Mouse (Mus musculus) lung, embryonic 16.5 days (tissue): ENCODE measurements around the gene Rell1. TPM values are rescaled to one million over a fixed set of nuclear protein-coding genes. Genes with fewer than 3 reads are reported as not detected.
A peak's percentile ranks its signal among the peaks of the same experiment; 100 is the strongest.

ENCODE experiments used
- ATAC-seq: fragments of 200-750 bp; cut with Nextera tagmentation; 2 replicates; pipeline ENCODE4 v1.8.0; 2017; ENCODE audit warnings: low read depth, mild to moderate bottlenecking, moderate library complexity
- H3K27ac ChIP-seq: fragments of 300-500 bp; sonication (generic); 2 replicates; pipeline ENCODE4 v1.5.1; 2014; ENCODE audit warnings: mild to moderate bottlenecking, control low read depth, low read length
- H3K27me3 ChIP-seq: fragments of 300-500 bp; sonication (generic); 2 replicates; pipeline ENCODE4 v1.6.1; 2014; ENCODE audit warnings: low read depth, low read length, mixed read lengths; ENCODE audit not compliant: control insufficient read depth, insufficient read depth
- H3K36me3 ChIP-seq: fragments of 300-500 bp; sonication (generic); 2 replicates; pipeline ENCODE4 v1.6.1; 2014; ENCODE audit warnings: low read length; ENCODE audit not compliant: control insufficient read depth, insufficient read depth
- H3K4me1 ChIP-seq: fragments of 300-500 bp; sonication (generic); replicated peaks from 2 replicates; pipeline ENCODE4 v1.6.1; 2014; ENCODE audit warnings: low read length, mixed read lengths; ENCODE audit not compliant: control insufficient read depth, insufficient read depth
- H3K4me2 ChIP-seq: fragments of 300-500 bp; sonication (generic); 2 replicates; pipeline ENCODE4 v1.6.1; 2014; ENCODE audit warnings: low read depth, low read length, control low read depth
- H3K4me3 ChIP-seq: fragments of 300-500 bp; sonication (generic); 2 replicates; pipeline ENCODE4 v1.5.1; 2014; ENCODE audit warnings: mild to moderate bottlenecking, low read length, control low read depth
- H3K9ac ChIP-seq: fragments of 300-500 bp; sonication (generic); 2 replicates; pipeline ENCODE4 v1.6.1; 2014; ENCODE audit warnings: low read length, control low read depth
- H3K9me3 ChIP-seq: fragments of 300-500 bp; sonication (generic); 2 replicates; pipeline ENCODE4 v1.6.1; 2016; ENCODE audit warnings: low read length; ENCODE audit not compliant: control insufficient read depth
- WGBS: fragments of 180-500 bp; shearing (Covaris S2); extraction: QIAGEN DNeasy Blood & Tissue Kit; methylation state at CpG from one replicate; pipeline ENCODE4 v1.1.7; 2014; 5-methylcytosine and 5-hydroxymethylcytosine counted together
- polyA plus RNA-seq: library from polyadenylated mRNA; unstranded; fragments of >200 nt; fragmentation: Nextera tagmentation; extraction: Ambion mirVana; gene quantifications from 2 replicates; pipeline ENCODE4 v1.2.1, GENCODE M21; 2015

Rell1 gene
- polyA plus RNA-seq, 1 experiment from 2014 or later, result 27.4 TPM

GRCm38 (mm10) chr5:63891241-63891640, 77.5 kb downstream of the Rell1 start:
- H3K4me3 ChIP-seq, result no peak overlapping the region
- peak overlapping the region; percentile 69; the same call in 1 of the 2 replicates for H3K27ac ChIP-seq
- no peaks in the 10 kb centered on the region; the same call in 1 of the 2 replicates for H3K9me3 ChIP-seq
- no peak overlapping the region for H3K4me2 ChIP-seq
- H3K27me3 ChIP-seq, result no peaks in the 10 kb centered on the region
- peak; percentile 62 for ATAC-seq
- WGBS, result 51% methylated on average over 4 of the region's 4 CpGs
- no peak overlapping the region for H3K9ac ChIP-seq
- H3K36me3 ChIP-seq, result 0 out of 2 replicates have a peak, but pooled peaks cover 3% of the 10 kb centered on the region
- peaks cover 15% of the 10 kb centered on the region; the same call in 1 of the 2 replicates for H3K4me1 ChIP-seq

GRCm38 (mm10) chr5:63887111-63887510, 81.6 kb downstream of the Rell1 start:
- Histone ChIP-seq H3K4me2 (no peak overlapping the region), H3K9ac (no peak overlapping the region), H3K36me3 (0 out of 2 replicates have a peak, but pooled peaks cover 3% of the 10 kb centered on the region), H3K27me3 (no peaks in the 10 kb centered on the region), H3K4me1 (peaks cover 7% of the 10 kb centered on the region; the same call in 1 of the 2 replicates), H3K27ac (no peak overlapping the region), H3K4me3 (no peak overlapping the region), H3K9me3 (no peaks in the 10 kb centered on the region)
- 96% methylated on average over 4 of the region's 4 CpGs for WGBS
- ATAC-seq, result no peak

DNA sequence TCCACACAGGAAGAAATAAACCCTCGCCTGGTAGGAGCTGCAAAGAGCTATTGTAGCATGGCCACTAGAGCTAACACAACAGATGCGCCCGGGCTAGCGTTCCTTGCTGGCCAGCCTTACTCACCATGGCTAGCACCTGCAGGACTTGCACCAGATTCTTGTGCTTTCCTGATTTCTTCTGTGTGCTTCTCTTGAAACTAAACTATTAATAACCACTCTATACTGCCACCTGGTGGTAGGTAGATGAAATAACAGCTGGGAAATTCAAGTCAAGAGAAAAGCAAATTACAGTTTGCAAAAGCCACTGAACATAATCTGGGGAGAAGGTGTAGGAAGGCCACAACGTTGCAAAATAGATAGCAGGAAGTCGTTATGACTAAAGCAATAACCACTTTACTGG, 82.0 kb downstream of the Rell1 start:
- 0 out of 2 replicates have a peak, but pooled peaks have one; percentile 47 for ATAC-seq
- no peak overlapping the region for H3K4me3 ChIP-seq
- 25% methylated on average over 6 of the region's 6 CpGs for WGBS
- H3K4me2 ChIP-seq, result no peak overlapping the region
- no peaks in the 10 kb centered on the region for H3K27me3 ChIP-seq
- no peaks in the 10 kb centered on the region for H3K9me3 ChIP-seq
- H3K9ac ChIP-seq, result no peak overlapping the region
- no peak overlapping the region for H3K27ac ChIP-seq
- peaks cover 5% of the 10 kb centered on the region; the same call in 1 of the 2 replicates for H3K4me1 ChIP-seq
- 0 out of 2 replicates have a peak, but pooled peaks cover 3% of the 10 kb centered on the region for H3K36me3 ChIP-seq

- no peak overlapping the region for H3K4me2 ChIP-seq
- H3K27me3 ChIP-seq, result no peaks in the 10 kb centered on the region
- 80% methylated on average over 5 of the region's 5 CpGs for WGBS
- no peak overlapping the region for H3K27ac ChIP-seq
- no peak overlapping the region for H3K9ac ChIP-seq
- ATAC-seq, result 0 out of 2 replicates have a peak, but pooled peaks have one; percentile 12
- 0 out of 2 replicates have a peak, but pooled peaks cover under 1% of the 10 kb centered on the region for H3K4me1 ChIP-seq
- H3K36me3 ChIP-seq, result 0 out of 2 replicates have a peak, but pooled peaks cover 3% of the 10 kb centered on the region
- H3K4me3 ChIP-seq, result no peak overlapping the region
- H3K9me3 ChIP-seq, result no peaks in the 10 kb centered on the region
Observed at GRCm38 (mm10) chr5:63886292-63886691, 82.4 kb downstream of the Rell1 start.

DNA sequence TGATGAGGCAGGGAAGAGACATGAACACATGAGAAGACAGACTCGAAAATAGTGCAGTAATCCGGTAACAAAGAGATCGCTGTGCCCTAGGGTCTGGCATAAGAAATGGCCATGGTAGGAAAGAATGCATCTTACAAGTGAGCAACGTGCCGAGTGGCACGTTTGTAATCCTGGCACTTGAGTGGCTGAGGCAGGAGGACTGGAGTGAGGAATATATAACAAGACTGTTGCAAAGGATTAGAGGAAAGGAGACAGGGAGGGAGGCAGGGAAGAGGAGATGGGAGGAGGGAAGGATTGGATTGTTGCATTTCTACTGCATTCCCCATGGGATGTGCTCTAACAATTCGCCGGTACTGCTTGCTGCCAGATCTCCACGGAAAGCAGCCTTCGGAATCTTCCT, 89.7 kb downstream of the Rell1 start:
- no peak overlapping the region for H3K27ac ChIP-seq
- no peaks in the 10 kb centered on the region for H3K36me3 ChIP-seq
- H3K4me2 ChIP-seq, result no peak overlapping the region
- no peak for ATAC-seq
- no peak overlapping the region for H3K9ac ChIP-seq
- H3K9me3 ChIP-seq, result no peaks in the 10 kb centered on the region
- WGBS, result 74% methylated on average over 10 of the region's 10 CpGs
- H3K4me3 ChIP-seq, result no peak overlapping the region
- H3K27me3 ChIP-seq, result no peaks in the 10 kb centered on the region
- H3K4me1 ChIP-seq, result no peaks in the 10 kb centered on the region

DNA sequence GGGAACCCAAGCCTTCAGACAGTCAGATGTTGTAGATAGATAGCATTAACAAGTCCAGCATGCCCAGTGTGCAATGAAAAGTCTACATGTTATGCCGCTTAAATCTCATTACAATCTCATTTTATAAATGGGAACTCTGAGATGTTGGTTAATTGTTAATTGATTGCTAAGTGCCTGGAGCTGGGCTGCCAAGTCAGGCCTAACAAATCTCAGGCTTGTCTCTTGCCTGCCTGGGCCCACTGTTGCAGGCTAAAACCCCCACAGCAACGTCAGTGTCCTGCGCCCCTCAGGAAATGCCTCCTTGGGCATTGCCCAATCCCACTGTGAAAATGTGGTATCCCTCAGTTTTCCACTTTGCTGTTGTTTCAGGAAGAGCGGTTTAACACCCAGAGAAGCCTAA, 92.6 kb downstream of the Rell1 start:
- WGBS, result 86% methylated on average over 4 of the region's 4 CpGs
- H3K27me3 ChIP-seq, result no peaks in the 10 kb centered on the region
- H3K9ac ChIP-seq, result no peak overlapping the region
- H3K27ac ChIP-seq, result no peak overlapping the region
- H3K9me3 ChIP-seq, result no peaks in the 10 kb centered on the region
- no peaks in the 10 kb centered on the region; the same call in 1 of the 2 replicates for H3K4me1 ChIP-seq
- H3K4me3 ChIP-seq, result no peak overlapping the region
- no peaks in the 10 kb centered on the region for H3K36me3 ChIP-seq
- ATAC-seq, result no peak
- no peak overlapping the region for H3K4me2 ChIP-seq

DNA sequence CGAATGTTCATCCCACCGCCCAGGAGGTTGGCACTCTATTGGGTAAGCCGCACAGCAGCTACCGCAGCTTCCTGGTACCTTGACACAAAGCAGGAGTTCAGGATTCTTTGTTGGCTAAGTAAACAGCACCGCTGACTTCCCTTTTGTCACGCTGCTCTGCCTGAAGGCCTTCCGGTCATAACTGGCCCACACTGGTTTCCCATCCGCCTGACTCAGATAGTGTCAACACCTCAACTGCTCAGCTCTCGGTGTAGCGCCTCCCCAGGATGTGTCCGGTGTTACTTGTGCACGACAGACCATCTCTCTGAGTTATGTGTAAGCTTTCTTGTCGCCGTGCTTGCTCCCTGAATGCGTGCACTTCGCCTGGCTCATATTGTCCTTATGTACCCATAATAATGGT, 93.8 kb downstream of the Rell1 start:
- H3K4me3 ChIP-seq, result no peak overlapping the region
- H3K9ac ChIP-seq, result no peak overlapping the region
- H3K36me3 ChIP-seq, result no peaks in the 10 kb centered on the region
- H3K27me3 ChIP-seq, result no peaks in the 10 kb centered on the region
- no peaks in the 10 kb centered on the region for H3K9me3 ChIP-seq
- H3K4me1 ChIP-seq, result no peaks in the 10 kb centered on the region; the same call in 1 of the 2 replicates
- 45% methylated on average over 16 of the region's 16 CpGs for WGBS
- no peak overlapping the region for H3K27ac ChIP-seq
- peak; percentile 79 for ATAC-seq
- H3K4me2 ChIP-seq, result no peak overlapping the region

DNA sequence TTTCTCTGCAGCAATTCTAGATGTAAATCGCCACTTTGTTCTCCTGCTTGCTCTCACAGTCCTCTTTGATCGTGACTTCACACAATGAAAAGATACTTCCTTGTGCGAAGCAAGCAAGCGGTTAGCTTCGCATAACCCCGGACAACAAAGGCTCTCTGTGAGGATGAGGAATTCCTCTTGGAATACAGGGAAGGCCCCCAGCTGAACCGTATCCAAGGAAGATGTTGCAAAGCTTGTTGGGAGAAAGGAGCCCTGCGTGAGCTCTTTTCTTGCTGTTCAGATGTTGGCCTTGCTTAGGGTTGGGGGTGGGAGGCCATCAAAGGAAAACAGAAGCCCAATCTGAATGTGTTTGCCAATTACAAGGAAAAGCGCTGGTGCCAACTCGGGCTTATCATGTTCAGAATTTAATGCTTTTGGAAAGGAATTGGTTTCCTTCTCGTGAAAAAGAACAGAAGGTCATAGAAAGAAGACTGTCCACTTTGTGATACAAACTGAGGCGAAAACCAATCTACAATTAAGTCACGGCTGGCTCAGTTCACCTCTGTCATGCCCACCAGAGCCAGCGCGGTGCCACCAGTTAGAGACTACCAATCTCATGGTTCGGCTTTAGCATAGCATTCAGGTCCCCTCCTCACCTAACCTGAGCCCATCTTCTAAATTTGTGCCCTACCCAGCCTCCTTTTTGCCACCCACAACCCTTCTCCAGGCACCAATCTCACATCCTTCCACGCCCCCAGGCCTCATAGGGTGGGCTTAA, 96.3 kb downstream of the Rell1 start:
- Histone ChIP-seq H3K36me3 (no peaks in the 10 kb centered on the region), H3K4me1 (no peaks in the 10 kb centered on the region; the same call in 1 of the 2 replicates), H3K4me3 (no peak overlapping the region), H3K27me3 (no peaks in the 10 kb centered on the region), H3K27ac (peak overlapping the region; percentile 9; the same call in 1 of the 2 replicates), H3K9me3 (no peaks in the 10 kb centered on the region), H3K4me2 (no peak overlapping the region), H3K9ac (no peak overlapping the region)
- no peak for ATAC-seq
- 60% methylated on average over 17 of the region's 17 CpGs for WGBS

GRCm38 (mm10) chr5:63867421-63867820, 101.3 kb downstream of the Rell1 start:
- Histone ChIP-seq H3K9me3 (no peaks in the 10 kb centered on the region), H3K4me3 (no peak overlapping the region), H3K4me2 (no peak overlapping the region), H3K4me1 (no peaks in the 10 kb centered on the region; the same call in 1 of the 2 replicates), H3K9ac (no peak overlapping the region), H3K27me3 (no peaks in the 10 kb centered on the region), H3K36me3 (no peaks in the 10 kb centered on the region), H3K27ac (no peak overlapping the region)
- ATAC-seq, result no peak
- WGBS, result 22% methylated on average over 3 of the region's 3 CpGs
